ENCODE assay signal across 8 mouse cellular contexts in the genomic region with DNA sequence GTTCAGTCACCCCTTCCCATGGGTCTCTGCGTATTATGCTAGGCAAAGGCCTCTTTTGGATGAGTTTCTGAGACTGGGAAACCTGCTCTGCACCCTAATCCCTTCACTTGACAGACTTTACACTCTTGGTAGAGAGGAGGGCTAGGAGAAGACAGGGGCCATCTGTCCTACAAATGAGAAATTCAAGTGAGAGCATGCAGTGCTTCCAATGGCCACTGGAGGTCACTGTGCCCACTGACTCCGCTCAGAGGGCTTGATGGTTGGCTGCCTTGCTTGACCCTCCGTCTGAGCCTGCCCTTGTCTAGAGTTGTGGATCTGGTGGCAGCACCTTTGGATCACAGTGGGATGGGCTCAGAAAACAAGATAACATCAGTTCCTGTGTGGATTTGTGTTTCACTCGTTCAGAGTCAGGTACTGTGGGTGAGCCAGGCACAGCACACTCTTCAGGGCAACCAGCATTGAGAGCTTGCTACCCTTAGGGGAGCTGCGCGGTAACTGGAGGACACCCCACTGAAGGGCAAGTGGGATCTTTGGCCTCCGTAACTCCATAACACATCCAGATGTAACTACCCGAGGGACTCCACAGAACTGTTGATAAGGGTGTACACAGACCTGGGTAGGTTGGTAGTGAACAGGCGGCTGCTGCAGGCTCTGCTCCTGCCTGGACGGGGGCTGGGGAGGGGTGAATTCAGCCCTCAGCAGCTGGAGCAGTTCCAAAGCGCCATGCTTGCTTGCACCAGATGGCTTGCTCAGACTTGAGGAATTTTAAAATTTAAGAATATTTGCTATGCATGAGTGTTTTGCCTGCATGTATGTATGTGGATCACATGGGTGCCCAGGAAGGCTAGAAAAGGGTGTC. TPM values are rescaled to one million over a fixed set of nuclear protein-coding genes. Genes with fewer than 3 reads are reported as not detected.
A peak's percentile ranks its signal among the peaks of the same experiment; 100 is the strongest.
DNase-seq lines count a peak whose midpoint lies in the region; ATAC-seq and TF ChIP-seq lines count a peak whose summit lies in the region.

No protein-coding gene starts in this region.

- no peaks in the 10 kb centered on the region for H3K9me3 ChIP-seq in midbrain, embryonic 10.5 days (replicated peaks)
- no peaks in the 10 kb centered on the region for H3K9me3 ChIP-seq in midbrain, embryonic 16.5 days (replicated peaks; ENCODE audit: control insufficient read depth, low read length, poor library complexity, severe bottlenecking)
- no peaks in the 10 kb centered on the region for H3K9me3 ChIP-seq in forebrain, embryonic 13.5 days (replicated peaks)
- H3K9me3 ChIP-seq in hindbrain, embryonic 15.5 days, result no peaks in the 10 kb centered on the region

- no peak overlapping the region for H3K9ac ChIP-seq in midbrain, embryonic 16.5 days (ENCODE audit: low read depth, low read length)
- H3K9ac ChIP-seq in forebrain, embryonic 13.5 days, result no peak overlapping the region
- H3K9ac ChIP-seq in hindbrain, embryonic 15.5 days, result no peak overlapping the region

- TF ChIP-seq CTCF in small intestine, adult 2 months (IDR thresholded peaks at IDR 0.05; ENCODE audit: extremely low read depth, insufficient read length, insufficient replicate concordance, low read depth, low read length), result peak; percentile 84

- H3K4me1 ChIP-seq in midbrain, embryonic 10.5 days, result peaks cover 6% of the 10 kb centered on the region
- H3K4me1 ChIP-seq in midbrain, embryonic 16.5 days (ENCODE audit: control insufficient read depth, insufficient read depth, low read length), result no peaks in the 10 kb centered on the region
- no peaks in the 10 kb centered on the region for H3K4me1 ChIP-seq in forebrain, embryonic 13.5 days
- H3K4me1 ChIP-seq in hindbrain, embryonic 15.5 days (replicated peaks), result no peaks in the 10 kb centered on the region
- peaks cover 10% of the 10 kb centered on the region; the same call in 1 of the 2 replicates for H3K4me1 ChIP-seq in small intestine, adult 2 months (ENCODE audit: control insufficient read depth, insufficient read depth, insufficient read length, low read length)

- peaks cover 62% of the 10 kb centered on the region for H3K36me3 ChIP-seq in midbrain, embryonic 10.5 days
- no peaks in the 10 kb centered on the region for H3K36me3 ChIP-seq in midbrain, embryonic 16.5 days (ENCODE audit: control insufficient read depth, insufficient read depth, low read length)
- peaks cover 52% of the 10 kb centered on the region for H3K36me3 ChIP-seq in forebrain, embryonic 13.5 days (ENCODE audit: poor library complexity, severe bottlenecking)
- 0 out of 2 replicates have a peak, but pooled peaks cover under 1% of the 10 kb centered on the region for H3K36me3 ChIP-seq in hindbrain, embryonic 15.5 days
- peaks cover 4% of the 10 kb centered on the region; the same call in 1 of the 2 replicates for H3K36me3 ChIP-seq in small intestine, adult 2 months (ENCODE audit: control insufficient read depth, insufficient read depth, low read length)

- 69% methylated on average over 11 of the region's 11 CpGs for WGBS in midbrain, embryonic 10.5 days
- 70% methylated on average over 11 of the region's 11 CpGs for WGBS in midbrain, embryonic 16.5 days
- WGBS in forebrain, embryonic 13.5 days, result 72% methylated on average over 11 of the region's 11 CpGs
- WGBS in hindbrain, embryonic 15.5 days, result 66% methylated on average over 11 of the region's 11 CpGs
- 63% methylated on average over 11 of the region's 11 CpGs for WGBS in small intestine, adult 2 months

- H3K27me3 ChIP-seq in midbrain, embryonic 10.5 days (ENCODE audit: low read depth, poor library complexity, severe bottlenecking), result no peaks in the 10 kb centered on the region
- no peaks in the 10 kb centered on the region for H3K27me3 ChIP-seq in midbrain, embryonic 16.5 days (ENCODE audit: control insufficient read depth, insufficient read depth, low read depth, low read length)
- no peaks in the 10 kb centered on the region for H3K27me3 ChIP-seq in forebrain, embryonic 13.5 days
- no peaks in the 10 kb centered on the region for H3K27me3 ChIP-seq in hindbrain, embryonic 15.5 days
- H3K27me3 ChIP-seq in small intestine, adult 2 months (ENCODE audit: control insufficient read depth, insufficient read depth, low read length), result no peaks in the 10 kb centered on the region

- ATAC-seq in midbrain, embryonic 16.5 days, result no peak
- ATAC-seq in forebrain, embryonic 13.5 days, result peak; percentile 81
- 0 out of 2 replicates have a peak, but pooled peaks have one; percentile 23 for ATAC-seq in hindbrain, embryonic 15.5 days (ENCODE audit: low FRiP score, low read depth)

- TF ChIP-seq POLR2A in small intestine, adult 2 months (IDR thresholded peaks at IDR 0.05; ENCODE audit: low read depth, low read length), result no peak

- peak; percentile 70 for DNase-seq in midbrain, embryonic 10.5 days (ENCODE audit: low spot score)
- DNase-seq in cerebellum, adult 18-20 months, result peak; percentile 42 to 59
- DNase-seq in layer of hippocampus, postnatal 25 days (ENCODE audit: extremely low spot score in 1 of 2, low spot score in 1 of 2), result peak; percentile 41 to 72
- DNase-seq in lung, postnatal 4 days, result peak; percentile 55 to 69

- H3K4me2 ChIP-seq in midbrain, embryonic 16.5 days (ENCODE audit: low read length), result no peak overlapping the region
- H3K4me2 ChIP-seq in forebrain, embryonic 13.5 days, result no peak overlapping the region
- H3K4me2 ChIP-seq in hindbrain, embryonic 15.5 days, result no peak overlapping the region

- 0 out of 2 replicates have a peak overlapping the region, but pooled peaks have one; percentile 13 for H3K27ac ChIP-seq in midbrain, embryonic 10.5 days (replicated peaks)
- H3K27ac ChIP-seq in midbrain, embryonic 16.5 days (ENCODE audit: low read length), result no peak overlapping the region
- H3K27ac ChIP-seq in forebrain, embryonic 13.5 days, result peak overlapping the region; percentile 48
- no peak overlapping the region for H3K27ac ChIP-seq in hindbrain, embryonic 15.5 days (replicated peaks)
- H3K27ac ChIP-seq in small intestine, adult 2 months (ENCODE audit: insufficient read depth, low read depth, low read length), result no peak overlapping the region

- H3K4me3 ChIP-seq in midbrain, embryonic 10.5 days, result no peak overlapping the region
- no peak overlapping the region for H3K4me3 ChIP-seq in midbrain, embryonic 16.5 days (ENCODE audit: low read depth, low read length)
- no peak overlapping the region for H3K4me3 ChIP-seq in forebrain, embryonic 13.5 days
- no peak overlapping the region for H3K4me3 ChIP-seq in hindbrain, embryonic 15.5 days
- H3K4me3 ChIP-seq in small intestine, adult 2 months (ENCODE audit: low read depth, low read length), result no peak overlapping the region

RNA-seq across cellular contexts. Expression of gene Chaf1b, which starts 22.7 kb away (rescaled TPM):
- polyA plus RNA-seq in midbrain, embryonic 10.5 days (2016; fragmentation: Nextera tagmentation; extraction: Ambion mirVana), result 119 and 136 TPM in 2 replicates
- polyA plus RNA-seq in midbrain, embryonic 16.5 days (2015; fragmentation: Nextera tagmentation; extraction: Ambion mirVana), result 12.4 and 15.1 TPM in 2 replicates
- 70.0 and 74.4 TPM in 2 replicates for polyA plus RNA-seq in forebrain, embryonic 13.5 days (2015; fragmentation: Nextera tagmentation; extraction: Ambion mirVana)
- polyA plus RNA-seq in hindbrain, embryonic 15.5 days (2015; fragmentation: Nextera tagmentation; extraction: Ambion mirVana), result 19.9 and 20.1 TPM in 2 replicates
- 1 to 10 TPM; 1.8 to 2.2 TPM for total RNA-seq in layer of hippocampus, postnatal 25 days (2021)
- polyA plus RNA-seq in small intestine, adult 2 months (2012; rRNA removed), result 2.4 and 3.3 TPM in 2 replicates

Comparison
In these comparisons a context has a peak if more than half of its experiments do, and no peak if none do; other contexts are left out.
1. H3K27ac ChIP-seq: peak in midbrain, embryonic 10.5 days (single experiment) and forebrain, embryonic 13.5 days (single experiment); none in midbrain, embryonic 16.5 days (single experiment), hindbrain, embryonic 15.5 days (single experiment) and small intestine, adult 2 months (single experiment).
2. Peak in every context shown above with its lines, with median percentiles within 50 percentile points of each other: DNase-seq.